Mouse (Mus musculus): ENCODE results near the gene Gm10197. TPM values are rescaled to one million over a fixed set of nuclear protein-coding genes. Genes with fewer than 3 reads are reported as not detected.
"Not testable (repeated sequence)": the region's sequence is repeated elsewhere in the genome, so short reads cannot be mapped to it uniquely, and the experiment has no call there.

Gm10197 gene
- total and polyA plus RNA-seq, 2 experiments from 2014 or later: not detected

DNA sequence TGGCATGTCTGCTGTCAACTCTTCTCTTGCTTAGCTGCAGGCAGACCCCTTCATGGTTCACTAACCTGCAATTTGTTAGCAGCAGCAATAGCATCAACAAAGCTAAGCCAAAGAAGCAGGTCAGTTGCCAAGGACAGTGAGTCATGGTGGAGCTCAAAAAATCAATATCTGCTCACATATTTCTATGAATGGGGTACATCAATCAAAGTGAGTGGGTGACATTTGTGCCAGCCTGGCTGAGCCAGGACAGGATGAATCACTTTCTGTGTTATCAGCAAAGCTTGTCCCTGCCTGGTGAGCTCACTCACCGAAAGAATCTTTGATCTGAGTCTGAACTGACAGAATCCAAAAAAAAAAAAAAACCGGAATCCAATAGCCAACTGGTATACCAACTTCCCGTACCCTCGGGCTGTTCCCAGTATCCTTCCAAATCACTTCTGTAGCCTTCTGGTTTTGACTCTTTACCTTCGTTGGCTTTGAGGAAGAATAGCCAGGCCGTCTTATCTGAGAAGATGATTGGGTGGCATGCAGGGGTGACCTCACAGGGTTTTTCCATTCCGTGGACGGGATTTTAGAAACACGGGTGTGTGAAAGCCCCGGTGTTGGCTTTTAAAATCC lies 32.8 kb upstream of the Gm10197 start:
- 70% methylated on average over 10 of the region's 10 CpGs for WGBS
- peak; percentile 61 for ATAC-seq
- Histone ChIP-seq H3K36me3 (ENCODE audit: insufficient read depth, low read length) (no peaks in the 10 kb centered on the region), H3K9me3 (ENCODE audit: low read length) (no peaks in the 10 kb centered on the region), H3K27me3 (ENCODE audit: insufficient read depth, low read length) (no peaks in the 10 kb centered on the region), H3K9ac (replicated peaks; ENCODE audit: low read length) (no peak overlapping the region), H3K27ac (peak overlapping the region; percentile 67), H3K4me3 (ENCODE audit: low read length) (no peak overlapping the region), H3K4me1 (ENCODE audit: insufficient read depth, low read length) (no peaks in the 10 kb centered on the region), H3K4me2 (ENCODE audit: low read depth, low read length) (no peak overlapping the region)
- no peak for TF ChIP-seq CTCF (IDR thresholded peaks at IDR 0.05; ENCODE audit: low read depth)
- DNase-seq (ENCODE audit: low spot score): peak; percentile 55

- Histone ChIP-seq H3K36me3 (ENCODE audit: insufficient read depth, low read length) (no peaks in the 10 kb centered on the region), H3K9me3 (ENCODE audit: low read length) (no peaks in the 10 kb centered on the region), H3K4me1 (ENCODE audit: insufficient read depth, low read length) (no peaks in the 10 kb centered on the region), H3K9ac (replicated peaks; ENCODE audit: low read length) (no peak overlapping the region), H3K27ac (no peak overlapping the region), H3K4me2 (ENCODE audit: low read depth, low read length) (no peak overlapping the region), H3K4me3 (ENCODE audit: low read length) (no peak overlapping the region), H3K27me3 (ENCODE audit: insufficient read depth, low read length) (no peaks in the 10 kb centered on the region)
- peak; percentile 7; the same call in 1 of the 2 replicates for TF ChIP-seq CTCF (IDR thresholded peaks at IDR 0.05; ENCODE audit: low read depth)
- no peak for ATAC-seq
- 57% methylated on average over 12 of the region's 12 CpGs for WGBS
- no peak for DNase-seq (ENCODE audit: low spot score)
Observed at GRCm38 (mm10) chr19:53402741-53403432, 31.3 kb upstream of the Gm10197 start.

GRCm38 (mm10) chr19:53400332-53401110 lies 29.0 kb upstream of the Gm10197 start:
- Histone ChIP-seq H3K36me3 (ENCODE audit: insufficient read depth, low read length) (no peaks in the 10 kb centered on the region), H3K9ac (replicated peaks; ENCODE audit: low read length) (no peak overlapping the region), H3K9me3 (ENCODE audit: low read length) (no peaks in the 10 kb centered on the region), H3K27me3 (ENCODE audit: insufficient read depth, low read length) (no peaks in the 10 kb centered on the region), H3K4me2 (ENCODE audit: low read depth, low read length) (no peak overlapping the region), H3K4me1 (ENCODE audit: insufficient read depth, low read length) (no peaks in the 10 kb centered on the region), H3K4me3 (ENCODE audit: low read length) (no peak overlapping the region), H3K27ac (no peak overlapping the region)
- 82% methylated on average over 16 of the region's 16 CpGs for WGBS
- no peak; the same call in 1 of the 2 replicates for TF ChIP-seq CTCF (IDR thresholded peaks at IDR 0.05; ENCODE audit: low read depth)
- no peak for ATAC-seq
- no peak for DNase-seq (ENCODE audit: low spot score)

DNA sequence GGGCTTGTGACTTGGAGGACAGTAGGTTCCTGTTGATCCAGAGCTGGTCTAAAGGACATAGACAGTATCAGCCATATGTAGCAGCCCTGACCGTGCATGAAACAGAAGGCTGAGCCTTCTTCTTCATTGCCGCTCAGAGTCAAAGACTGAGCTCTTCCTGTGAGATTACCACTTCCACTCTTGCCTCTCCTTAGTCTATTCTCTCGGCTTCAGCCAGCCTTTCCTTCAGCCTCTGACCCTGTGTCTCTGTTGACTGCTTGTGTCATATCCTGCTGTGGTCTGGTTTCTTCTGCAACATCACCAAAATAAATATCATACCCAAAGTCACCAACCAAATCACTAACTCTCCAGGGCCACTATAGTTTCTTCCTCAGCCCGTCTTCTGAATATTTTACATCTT lies 27.6 kb upstream of the Gm10197 start:
- WGBS: 82% methylated on average over 4 of the region's 4 CpGs
- Histone ChIP-seq H3K4me2 (ENCODE audit: low read depth, low read length) (no peak overlapping the region), H3K27ac (no peak overlapping the region), H3K9ac (replicated peaks; ENCODE audit: low read length) (no peak overlapping the region), H3K27me3 (ENCODE audit: insufficient read depth, low read length) (no peaks in the 10 kb centered on the region), H3K9me3 (ENCODE audit: low read length) (no peaks in the 10 kb centered on the region), H3K36me3 (ENCODE audit: insufficient read depth, low read length) (no peaks in the 10 kb centered on the region), H3K4me1 (ENCODE audit: insufficient read depth, low read length) (no peaks in the 10 kb centered on the region), H3K4me3 (ENCODE audit: low read length) (no peak overlapping the region)
- no peak for TF ChIP-seq CTCF (IDR thresholded peaks at IDR 0.05; ENCODE audit: low read depth)
- no peak for ATAC-seq
- no peak for DNase-seq (ENCODE audit: low spot score)

DNA sequence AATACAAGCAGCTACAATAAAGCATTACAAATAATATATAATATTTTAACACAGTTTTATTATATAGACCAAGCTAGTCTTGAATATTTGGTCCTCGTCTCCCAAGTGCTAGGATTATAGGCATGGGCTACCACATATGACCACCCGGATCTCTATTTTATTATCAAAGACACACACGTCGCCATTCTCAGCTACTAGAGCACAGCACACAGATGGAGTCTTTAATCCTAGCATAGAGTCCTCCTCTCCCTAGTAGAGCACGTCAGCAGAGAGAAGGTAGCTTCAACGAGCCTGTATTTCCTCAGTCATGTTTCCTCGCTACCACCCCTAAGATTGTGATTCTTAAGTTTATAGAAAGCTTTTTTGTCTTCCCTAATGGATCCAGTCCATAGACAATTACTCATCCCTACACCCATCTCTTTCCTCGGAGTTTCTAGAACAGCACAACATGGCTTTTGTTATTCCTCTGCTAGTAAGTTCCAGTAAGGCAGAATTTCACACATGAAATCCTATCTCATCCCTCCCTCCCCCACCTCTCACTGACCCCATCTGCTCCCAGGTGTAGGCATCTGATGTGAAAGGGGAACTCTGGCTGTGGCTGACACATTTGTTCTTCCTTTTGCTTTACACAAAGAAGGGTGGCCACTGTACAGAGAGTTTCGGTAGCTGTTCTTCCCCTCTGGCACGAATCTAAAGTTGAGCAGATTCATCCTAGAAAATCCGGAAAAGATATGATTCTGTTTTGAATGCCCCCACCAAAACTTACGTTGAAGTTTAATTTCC lies 26.1 kb upstream of the Gm10197 start:
- no peak for ATAC-seq
- H3K27me3 ChIP-seq (ENCODE audit: insufficient read depth, low read length): no peaks in the 10 kb centered on the region
- no peak for DNase-seq (ENCODE audit: low spot score)
- no peak overlapping the region for H3K9ac ChIP-seq (replicated peaks; ENCODE audit: low read length)
- no peak overlapping the region for H3K4me3 ChIP-seq (ENCODE audit: low read length)
- WGBS: 85% methylated on average over 12 of the region's 12 CpGs
- no peaks in the 10 kb centered on the region for H3K36me3 ChIP-seq (ENCODE audit: insufficient read depth, low read length)
- no peaks in the 10 kb centered on the region for H3K4me1 ChIP-seq (ENCODE audit: insufficient read depth, low read length)
- no peaks in the 10 kb centered on the region for H3K9me3 ChIP-seq (ENCODE audit: low read length)
- no peak for TF ChIP-seq CTCF (IDR thresholded peaks at IDR 0.05; ENCODE audit: low read depth)
- no peak overlapping the region for H3K27ac ChIP-seq
- H3K4me2 ChIP-seq (ENCODE audit: low read depth, low read length): no peak overlapping the region

DNA sequence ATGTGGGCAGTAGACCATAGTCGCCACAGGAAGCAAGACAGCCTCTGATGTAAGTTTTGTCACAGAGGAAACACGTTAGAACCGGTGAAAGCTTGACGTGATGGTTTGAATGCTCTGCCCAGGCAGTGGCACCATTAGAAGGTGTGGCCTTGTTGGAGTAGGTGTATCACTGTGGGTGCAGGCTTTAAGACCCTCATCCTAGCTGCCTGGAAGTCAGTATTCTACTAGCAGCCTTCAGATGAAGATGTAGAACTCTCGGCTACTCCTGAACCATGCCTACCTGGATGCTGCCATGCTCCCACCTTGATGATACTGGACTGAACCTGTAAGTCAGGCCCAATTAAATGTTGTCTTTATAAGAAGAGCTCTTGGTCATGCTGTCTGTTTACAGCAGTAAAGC lies 24.2 kb upstream of the Gm10197 start:
- not testable (repeated sequence) for H3K9me3 ChIP-seq (ENCODE audit: low read length); DNase-seq (ENCODE audit: low spot score); H3K4me3 ChIP-seq (ENCODE audit: low read length); H3K4me1 ChIP-seq (ENCODE audit: insufficient read depth, low read length); H3K9ac ChIP-seq (replicated peaks; ENCODE audit: low read length); ATAC-seq; H3K36me3 ChIP-seq (ENCODE audit: insufficient read depth, low read length); H3K27ac ChIP-seq; H3K27me3 ChIP-seq (ENCODE audit: insufficient read depth, low read length); H3K4me2 ChIP-seq (ENCODE audit: low read depth, low read length)
- 41% methylated on average over 5 of the region's 5 CpGs for WGBS

DNA sequence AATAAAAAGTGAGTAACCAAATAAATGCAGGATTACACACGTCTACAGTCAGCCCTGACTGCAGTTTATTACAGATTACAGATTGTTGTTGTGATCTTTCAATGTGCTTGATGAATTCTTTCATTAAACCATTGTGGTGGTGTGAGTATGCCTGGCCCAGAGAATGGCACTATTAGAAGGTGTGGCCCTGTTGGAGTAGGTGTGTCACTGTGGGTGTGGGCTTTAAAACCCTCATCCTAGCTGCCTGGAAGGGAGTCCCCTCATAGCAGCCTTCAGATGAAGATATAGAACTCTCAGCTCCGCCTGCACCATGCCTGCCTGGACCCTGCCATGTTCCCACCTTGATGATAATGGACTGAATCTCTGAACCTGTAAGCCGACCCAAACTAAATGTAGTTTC lies 23.4 kb upstream of the Gm10197 start:
- ATAC-seq, H3K27ac ChIP-seq: not testable (repeated sequence)
- 62% methylated on average over 3 of the region's 3 CpGs for WGBS

More for the DNA sequence above, 23.4 kb upstream of the Gm10197 start:
- not testable (repeated sequence) for H3K27me3 ChIP-seq (ENCODE audit: insufficient read depth, low read length); H3K4me3 ChIP-seq (ENCODE audit: low read length); H3K9ac ChIP-seq (replicated peaks; ENCODE audit: low read length); H3K36me3 ChIP-seq (ENCODE audit: insufficient read depth, low read length); H3K4me1 ChIP-seq (ENCODE audit: insufficient read depth, low read length); H3K4me2 ChIP-seq (ENCODE audit: low read depth, low read length); DNase-seq (ENCODE audit: low spot score); H3K9me3 ChIP-seq (ENCODE audit: low read length)

All from hindbrain, postnatal 0 days (tissue).